Mouse (Mus musculus): ENCODE results near the gene Cpn2. TPM values are rescaled to one million over a fixed set of nuclear protein-coding genes. Genes with fewer than 3 reads are reported as not detected.

The Cpn2 gene
- polyA plus RNA-seq, 1 experiment from 2014 or later: not detected

- TF ChIP-seq CTCF (IDR thresholded peaks at IDR 0.05; ENCODE audit: low read depth): no peak
- ATAC-seq (replicated peaks; ENCODE audit: low FRiP score, low read depth): no peak
- H3K9me3 ChIP-seq (replicated peaks; ENCODE audit: low read length): no peaks in the 10 kb centered on the region
- WGBS: 13% methylated on average over 29 of the region's 29 CpGs
- peaks cover 19% of the 10 kb centered on the region for H3K27me3 ChIP-seq (ENCODE audit: insufficient read depth, low read length)
- H3K9ac ChIP-seq (ENCODE audit: low read depth, low read length): peak overlapping the region; percentile 41
- no peak overlapping the region for H3K27ac ChIP-seq
- peak overlapping the region; percentile 39 for H3K4me3 ChIP-seq (replicated peaks; ENCODE audit: low read depth, low read length)
- H3K4me1 ChIP-seq (replicated peaks; ENCODE audit: insufficient read depth, low read length): peaks cover 15% of the 10 kb centered on the region
- H3K36me3 ChIP-seq (ENCODE audit: insufficient read depth, low read length): no peaks in the 10 kb centered on the region
- DNase-seq (ENCODE audit: low spot score): peak; percentile 16
- peak overlapping the region; percentile 90 for H3K4me2 ChIP-seq (ENCODE audit: low read length)
Measured at GRCm38 (mm10) chr16:30307961-30308615, 40.8 kb upstream of the Cpn2 start.

DNA sequence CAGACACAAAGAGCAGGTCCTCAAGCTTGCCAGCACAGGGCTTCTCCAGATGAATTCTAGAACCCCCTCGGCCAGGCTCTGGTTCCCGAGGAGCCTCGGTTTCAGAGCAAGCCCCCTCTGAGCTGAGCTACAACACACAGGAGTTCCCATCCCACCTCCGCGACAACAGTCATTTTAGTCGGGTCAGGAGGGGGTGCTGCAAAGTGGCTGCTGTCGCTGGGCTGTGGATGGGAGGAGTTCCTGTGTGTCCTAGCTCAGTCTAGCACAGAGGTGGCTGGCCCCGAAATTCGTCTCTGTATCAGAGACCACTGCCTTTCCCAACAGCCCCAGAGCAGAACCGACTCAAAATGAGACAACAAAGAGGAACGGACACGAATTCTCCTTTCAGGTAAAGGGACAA, 40.0 kb upstream of the Cpn2 start:
- H3K27ac ChIP-seq: no peak overlapping the region
- no peaks in the 10 kb centered on the region for H3K36me3 ChIP-seq (ENCODE audit: insufficient read depth, low read length)
- no peak overlapping the region for H3K9ac ChIP-seq (ENCODE audit: low read depth, low read length)
- peaks cover 19% of the 10 kb centered on the region for H3K27me3 ChIP-seq (ENCODE audit: insufficient read depth, low read length)
- no peak for TF ChIP-seq CTCF (IDR thresholded peaks at IDR 0.05; ENCODE audit: low read depth)
- no peaks in the 10 kb centered on the region for H3K9me3 ChIP-seq (replicated peaks; ENCODE audit: low read length)
- no peak overlapping the region for H3K4me2 ChIP-seq (ENCODE audit: low read length)
- ATAC-seq (replicated peaks; ENCODE audit: low FRiP score, low read depth): no peak
- no peak for DNase-seq (ENCODE audit: low spot score)
- H3K4me3 ChIP-seq (replicated peaks; ENCODE audit: low read depth, low read length): no peak overlapping the region
- peaks cover 15% of the 10 kb centered on the region for H3K4me1 ChIP-seq (replicated peaks; ENCODE audit: insufficient read depth, low read length)
- WGBS: 57% methylated on average over 12 of the region's 12 CpGs

GRCm38 (mm10) chr16:30306102-30306501, 38.8 kb upstream of the Cpn2 start:
- no peaks in the 10 kb centered on the region for H3K36me3 ChIP-seq (ENCODE audit: insufficient read depth, low read length)
- no peak for TF ChIP-seq CTCF (IDR thresholded peaks at IDR 0.05; ENCODE audit: low read depth)
- ATAC-seq (replicated peaks; ENCODE audit: low FRiP score, low read depth): no peak
- no peaks in the 10 kb centered on the region for H3K9me3 ChIP-seq (replicated peaks; ENCODE audit: low read length)
- H3K4me3 ChIP-seq (replicated peaks; ENCODE audit: low read depth, low read length): no peak overlapping the region
- H3K4me2 ChIP-seq (ENCODE audit: low read length): no peak overlapping the region
- no peak overlapping the region for H3K9ac ChIP-seq (ENCODE audit: low read depth, low read length)
- H3K4me1 ChIP-seq (replicated peaks; ENCODE audit: insufficient read depth, low read length): peaks cover 15% of the 10 kb centered on the region
- no peak overlapping the region for H3K27ac ChIP-seq
- peaks cover 19% of the 10 kb centered on the region for H3K27me3 ChIP-seq (ENCODE audit: insufficient read depth, low read length)
- WGBS: 90% methylated on average over 4 of the region's 4 CpGs
- no peak for DNase-seq (ENCODE audit: low spot score)

DNA sequence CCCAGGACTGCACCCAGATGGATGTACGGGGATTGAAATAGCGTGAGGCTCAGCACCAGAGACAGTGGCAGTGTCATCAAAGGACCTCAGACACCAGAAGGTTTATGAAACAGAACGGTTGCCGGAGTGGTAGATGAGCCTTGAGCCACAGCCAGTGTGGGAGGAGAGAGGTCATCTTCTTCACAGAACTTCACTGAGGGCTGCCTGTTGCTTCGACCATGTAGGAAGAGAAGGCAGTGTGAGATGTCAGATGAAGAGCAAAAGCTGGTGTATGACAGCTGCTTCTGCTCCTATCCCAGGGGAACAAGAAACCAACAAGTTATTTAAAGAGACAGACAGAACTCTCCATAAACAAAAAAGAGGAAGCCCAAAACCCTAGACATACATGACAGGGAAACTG, 36.9 kb upstream of the Cpn2 start:
- WGBS: 30% methylated on average over 5 of the region's 5 CpGs
- Histone ChIP-seq H3K27me3 (ENCODE audit: insufficient read depth, low read length) (peaks cover 10% of the 10 kb centered on the region; the same call in 1 of the 2 replicates), H3K36me3 (ENCODE audit: insufficient read depth, low read length) (no peaks in the 10 kb centered on the region), H3K9ac (ENCODE audit: low read depth, low read length) (no peak overlapping the region), H3K9me3 (replicated peaks; ENCODE audit: low read length) (no peaks in the 10 kb centered on the region), H3K27ac (no peak overlapping the region), H3K4me3 (replicated peaks; ENCODE audit: low read depth, low read length) (no peak overlapping the region), H3K4me2 (ENCODE audit: low read length) (no peak overlapping the region), H3K4me1 (replicated peaks; ENCODE audit: insufficient read depth, low read length) (peaks cover 11% of the 10 kb centered on the region)
- TF ChIP-seq CTCF (IDR thresholded peaks at IDR 0.05; ENCODE audit: low read depth): no peak
- peak; percentile 46 for DNase-seq (ENCODE audit: low spot score)
- no peak for ATAC-seq (replicated peaks; ENCODE audit: low FRiP score, low read depth)

DNA sequence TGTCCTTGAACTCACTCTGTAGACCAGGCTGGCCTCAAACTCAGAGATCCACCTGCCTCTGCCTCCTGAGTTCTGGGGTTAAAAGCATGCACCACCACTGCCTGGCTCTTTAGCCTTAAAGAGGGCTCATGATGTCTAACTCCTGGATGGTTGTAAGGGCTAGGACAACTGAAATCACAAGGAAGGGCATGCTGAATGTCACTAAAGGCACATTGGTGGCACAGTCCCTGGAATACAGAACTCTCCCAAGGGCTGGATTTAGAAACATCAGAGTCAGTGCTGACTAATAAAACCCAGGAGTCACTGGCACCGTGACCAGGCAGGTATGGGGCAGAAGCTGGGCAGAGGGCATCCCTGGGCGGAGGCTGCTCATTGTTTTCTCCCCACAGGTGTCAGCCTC, 36.1 kb upstream of the Cpn2 start:
- H3K36me3 ChIP-seq (ENCODE audit: insufficient read depth, low read length): no peaks in the 10 kb centered on the region
- H3K4me2 ChIP-seq (ENCODE audit: low read length): no peak overlapping the region
- WGBS: 63% methylated on average over 2 of the region's 2 CpGs
- H3K27ac ChIP-seq: no peak overlapping the region
- peaks cover 7% of the 10 kb centered on the region; the same call in 1 of the 2 replicates for H3K27me3 ChIP-seq (ENCODE audit: insufficient read depth, low read length)
- TF ChIP-seq CTCF (IDR thresholded peaks at IDR 0.05; ENCODE audit: low read depth): no peak
- H3K4me1 ChIP-seq (replicated peaks; ENCODE audit: insufficient read depth, low read length): peaks cover 2% of the 10 kb centered on the region
- H3K9ac ChIP-seq (ENCODE audit: low read depth, low read length): no peak overlapping the region
- H3K4me3 ChIP-seq (replicated peaks; ENCODE audit: low read depth, low read length): no peak overlapping the region
- DNase-seq (ENCODE audit: low spot score) (no peak), ATAC-seq (replicated peaks; ENCODE audit: low FRiP score, low read depth) (no peak)
- no peaks in the 10 kb centered on the region for H3K9me3 ChIP-seq (replicated peaks; ENCODE audit: low read length)

DNA sequence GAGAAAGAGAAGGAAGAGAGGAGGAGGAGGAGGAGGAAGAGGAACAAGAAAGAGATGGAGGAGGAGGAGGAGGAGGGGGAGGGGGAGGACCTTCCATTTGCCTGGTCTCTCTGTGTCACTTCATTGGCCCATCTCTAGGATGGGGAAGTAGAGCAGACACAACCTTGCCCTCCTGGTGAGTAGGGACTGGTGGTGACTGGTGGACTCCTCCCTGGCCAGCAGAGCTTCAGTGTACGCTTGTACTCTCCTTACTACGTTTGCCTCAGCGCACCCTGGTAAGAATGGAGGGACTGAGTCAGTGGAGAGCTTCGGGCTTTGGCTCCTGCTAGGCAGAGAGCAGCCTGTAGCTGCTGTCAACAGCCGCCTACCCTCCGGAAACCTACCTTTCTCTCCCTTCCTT, 35.4 kb upstream of the Cpn2 start:
- no peaks in the 10 kb centered on the region for H3K4me1 ChIP-seq (replicated peaks; ENCODE audit: insufficient read depth, low read length)
- no peaks in the 10 kb centered on the region for H3K9me3 ChIP-seq (replicated peaks; ENCODE audit: low read length)
- no peak overlapping the region for H3K27ac ChIP-seq
- DNase-seq (ENCODE audit: low spot score) (no peak), ATAC-seq (replicated peaks; ENCODE audit: low FRiP score, low read depth) (no peak)
- no peak overlapping the region for H3K9ac ChIP-seq (ENCODE audit: low read depth, low read length)
- H3K36me3 ChIP-seq (ENCODE audit: insufficient read depth, low read length): no peaks in the 10 kb centered on the region
- no peak overlapping the region for H3K4me2 ChIP-seq (ENCODE audit: low read length)
- 91% methylated on average over 6 of the region's 6 CpGs for WGBS
- peaks cover 7% of the 10 kb centered on the region; the same call in 1 of the 2 replicates for H3K27me3 ChIP-seq (ENCODE audit: insufficient read depth, low read length)
- TF ChIP-seq CTCF (IDR thresholded peaks at IDR 0.05; ENCODE audit: low read depth): no peak
- no peak overlapping the region for H3K4me3 ChIP-seq (replicated peaks; ENCODE audit: low read depth, low read length)
